Comparison of ENCODE assay signal across 18 mouse cellular contexts in the genomic region with DNA sequence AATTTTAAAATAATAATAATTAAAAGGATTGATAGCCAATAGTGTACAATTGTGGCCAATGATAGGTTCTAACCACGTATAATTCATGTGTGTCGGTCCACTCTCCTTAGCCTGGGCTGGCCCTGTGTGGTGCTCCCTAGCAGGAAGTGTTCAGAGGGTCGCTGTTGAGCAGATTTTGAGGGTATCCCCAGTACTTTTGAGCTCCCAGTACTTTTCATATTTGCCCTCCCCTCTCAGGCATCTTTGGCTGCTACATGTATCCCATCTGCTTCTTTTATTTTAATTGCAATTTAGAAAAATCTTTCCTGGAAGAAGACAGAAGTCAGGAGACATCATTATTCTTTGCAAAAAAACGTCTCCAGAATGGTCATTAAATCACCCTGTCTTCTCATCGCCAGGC.
DNase-seq lines count a peak whose midpoint lies in the region; ATAC-seq lines count a peak whose summit lies in the region.
"Had no signal": no experiment of that assay in that cellular context is flagged by ENCODE, and none has a peak within 500 bp of the region (broad histone marks: within the 10 kb centered on the region; RNA-seq: fewer than 3 reads in every experiment).

No protein-coding gene starts in this region.

- H3K4me2 ChIP-seq in forebrain, embryonic 14.5 days (ENCODE audit: low read length), result no peak overlapping the region
- no peak overlapping the region for H3K4me2 ChIP-seq in forebrain, embryonic 12.5 days
- no peak overlapping the region for H3K4me2 ChIP-seq in hindbrain, embryonic 16.5 days (ENCODE audit: low read length)
- no peak overlapping the region for H3K4me2 ChIP-seq in hindbrain, embryonic 12.5 days (replicated peaks)
- no peak overlapping the region for H3K4me2 ChIP-seq in neural tube, embryonic 11.5 days (ENCODE audit: low read depth)
- H3K4me2 ChIP-seq: embryonic facial prominence, embryonic 12.5 days; heart, embryonic 11.5 days; heart, embryonic 15.5 days had no signal

- no peak overlapping the region for H3K9ac ChIP-seq in forebrain, embryonic 14.5 days (ENCODE audit: low read length)
- no peak overlapping the region for H3K9ac ChIP-seq in forebrain, embryonic 12.5 days
- no peak overlapping the region for H3K9ac ChIP-seq in hindbrain, embryonic 16.5 days (ENCODE audit: low read depth, low read length)
- no peak overlapping the region for H3K9ac ChIP-seq in hindbrain, embryonic 12.5 days
- no peak overlapping the region for H3K9ac ChIP-seq in neural tube, embryonic 11.5 days (ENCODE audit: low read length)
- H3K9ac ChIP-seq: embryonic facial prominence, embryonic 12.5 days; heart, embryonic 15.5 days; hindbrain, embryonic 15.5 days had no signal

- no peaks in the 10 kb centered on the region for H3K4me1 ChIP-seq in forebrain, embryonic 14.5 days (ENCODE audit: control insufficient read depth, insufficient read depth, low read length)
- no peaks in the 10 kb centered on the region for H3K4me1 ChIP-seq in forebrain, embryonic 12.5 days
- no peaks in the 10 kb centered on the region for H3K4me1 ChIP-seq in hindbrain, embryonic 16.5 days (ENCODE audit: control insufficient read depth, insufficient read depth, low read depth, low read length)
- H3K4me1 ChIP-seq in hindbrain, embryonic 12.5 days, result peaks cover 1% of the 10 kb centered on the region; the same call in 1 of the 2 replicates
- no peaks in the 10 kb centered on the region for H3K4me1 ChIP-seq in neural tube, embryonic 11.5 days (ENCODE audit: control insufficient read depth, insufficient read depth, low read length)
- H3K4me1 ChIP-seq: embryonic facial prominence, embryonic 12.5 days; heart, embryonic 15.5 days; hindbrain, embryonic 15.5 days had no signal

- WGBS in forebrain, embryonic 14.5 days, result 65% methylated on average over 5 of the region's 5 CpGs
- 75% methylated on average over 5 of the region's 5 CpGs for WGBS in forebrain, embryonic 12.5 days
- WGBS in hindbrain, embryonic 16.5 days, result 66% methylated on average over 5 of the region's 5 CpGs
- 71% methylated on average over 5 of the region's 5 CpGs for WGBS in hindbrain, embryonic 12.5 days
- WGBS in neural tube, embryonic 11.5 days, result 72% methylated on average over 5 of the region's 5 CpGs

- peak; percentile 54; the same call in 1 of the 2 replicates for ATAC-seq in forebrain, embryonic 14.5 days
- ATAC-seq in forebrain, embryonic 12.5 days (ENCODE audit: low FRiP score), result no peak
- ATAC-seq in hindbrain, embryonic 16.5 days, result peak; percentile 61; the same call in 1 of the 2 replicates
- ATAC-seq in hindbrain, embryonic 12.5 days (ENCODE audit: low FRiP score), result no peak
- ATAC-seq in neural tube, embryonic 11.5 days (ENCODE audit: insufficient read depth, low FRiP score, low TSS enrichment), result no peak
- ATAC-seq in monocyte, adult 5-6 weeks (replicated peaks; ENCODE audit: insufficient number of reproducible peaks, low FRiP score, low TSS enrichment, poor library complexity, severe bottlenecking), result no peak

- H3K4me3 ChIP-seq in forebrain, embryonic 14.5 days (ENCODE audit: low read depth, low read length), result no peak overlapping the region
- H3K4me3 ChIP-seq in forebrain, embryonic 12.5 days (replicated peaks), result no peak overlapping the region
- no peak overlapping the region for H3K4me3 ChIP-seq in hindbrain, embryonic 16.5 days (ENCODE audit: low read length)
- no peak overlapping the region for H3K4me3 ChIP-seq in hindbrain, embryonic 12.5 days
- H3K4me3 ChIP-seq in neural tube, embryonic 11.5 days (ENCODE audit: low read depth, low read length), result no peak overlapping the region
- H3K4me3 ChIP-seq: embryonic facial prominence, embryonic 12.5 days; heart, adult 2 months; heart, embryonic 15.5 days had no signal

- H3K27ac ChIP-seq in forebrain, embryonic 14.5 days (ENCODE audit: low read depth, low read length), result peak overlapping the region; percentile 77; the same call in 1 of the 2 replicates
- no peak overlapping the region for H3K27ac ChIP-seq in forebrain, embryonic 12.5 days
- H3K27ac ChIP-seq in hindbrain, embryonic 16.5 days (ENCODE audit: low read depth, low read length), result no peak overlapping the region
- H3K27ac ChIP-seq in hindbrain, embryonic 12.5 days, result no peak overlapping the region
- H3K27ac ChIP-seq in neural tube, embryonic 11.5 days (ENCODE audit: low read depth, low read length), result 0 out of 2 replicates have a peak overlapping the region, but pooled peaks have one; percentile 14
- H3K27ac ChIP-seq: embryonic facial prominence, embryonic 12.5 days; heart, adult 2 months; heart, embryonic 15.5 days had no signal

- H3K27me3 ChIP-seq in forebrain, embryonic 14.5 days (replicated peaks; ENCODE audit: control insufficient read depth, insufficient read depth, low read length), result no peaks in the 10 kb centered on the region
- no peaks in the 10 kb centered on the region for H3K27me3 ChIP-seq in forebrain, embryonic 12.5 days
- H3K27me3 ChIP-seq in hindbrain, embryonic 16.5 days (replicated peaks; ENCODE audit: control insufficient read depth, insufficient read depth, low read length), result no peaks in the 10 kb centered on the region
- H3K27me3 ChIP-seq in hindbrain, embryonic 12.5 days, result no peaks in the 10 kb centered on the region
- no peaks in the 10 kb centered on the region for H3K27me3 ChIP-seq in neural tube, embryonic 11.5 days (ENCODE audit: control insufficient read depth, insufficient read depth, low read length)
- H3K27me3 ChIP-seq: embryonic facial prominence, embryonic 12.5 days; heart, embryonic 15.5 days; hindbrain, embryonic 15.5 days had no signal

- H3K36me3 ChIP-seq in forebrain, embryonic 14.5 days (ENCODE audit: control insufficient read depth, insufficient read depth, low read length), result no peaks in the 10 kb centered on the region
- no peaks in the 10 kb centered on the region for H3K36me3 ChIP-seq in forebrain, embryonic 12.5 days (replicated peaks)
- no peaks in the 10 kb centered on the region for H3K36me3 ChIP-seq in hindbrain, embryonic 16.5 days (ENCODE audit: control insufficient read depth, insufficient read depth, low read length)
- no peaks in the 10 kb centered on the region for H3K36me3 ChIP-seq in hindbrain, embryonic 12.5 days
- H3K36me3 ChIP-seq in neural tube, embryonic 11.5 days (ENCODE audit: control insufficient read depth, insufficient read depth, low read length), result no peaks in the 10 kb centered on the region
- H3K36me3 ChIP-seq: embryonic facial prominence, embryonic 12.5 days; heart, embryonic 15.5 days; hindbrain, embryonic 15.5 days had no signal

- H3K9me3 ChIP-seq in forebrain, embryonic 14.5 days (replicated peaks; ENCODE audit: control insufficient read depth, low read length), result no peaks in the 10 kb centered on the region
- H3K9me3 ChIP-seq in forebrain, embryonic 12.5 days, result no peaks in the 10 kb centered on the region
- H3K9me3 ChIP-seq in hindbrain, embryonic 16.5 days (ENCODE audit: control insufficient read depth, low read length), result no peaks in the 10 kb centered on the region
- no peaks in the 10 kb centered on the region for H3K9me3 ChIP-seq in hindbrain, embryonic 12.5 days (replicated peaks)
- no peaks in the 10 kb centered on the region for H3K9me3 ChIP-seq in neural tube, embryonic 11.5 days (ENCODE audit: control insufficient read depth, low read length)
- H3K9me3 ChIP-seq: embryonic facial prominence, embryonic 12.5 days; heart, embryonic 15.5 days; hindbrain, embryonic 15.5 days had no signal

- peak; percentile 57 for DNase-seq in forebrain, embryonic 14.5 days (ENCODE audit: low spot score)
- no peak for DNase-seq in neural tube, embryonic 11.5 days (ENCODE audit: low spot score)
- no peak for DNase-seq in neural tube, embryonic 10.5 days (ENCODE audit: extremely low spot score, low spot score)
- DNase-seq: adrenal gland, postnatal 10 days; cerebellum, adult 11 months; cerebellum, adult 8-10 months; cerebellum, postnatal 25 days; gastrocnemius, postnatal 14 days; heart, adult 2 months; heart, postnatal 14 days had no signal

Comparison
In these comparisons a context has a peak if more than half of its experiments do, and no peak if none do; other contexts are left out.
1. ATAC-seq: peak in forebrain, embryonic 14.5 days (single experiment) and hindbrain, embryonic 16.5 days (single experiment); none in forebrain, embryonic 12.5 days (single experiment), hindbrain, embryonic 12.5 days (single experiment), neural tube, embryonic 11.5 days (single experiment) and monocyte, adult 5-6 weeks (single experiment).
2. H3K27ac ChIP-seq: peak in forebrain, embryonic 14.5 days (single experiment) and neural tube, embryonic 11.5 days (single experiment); none in forebrain, embryonic 12.5 days (single experiment), hindbrain, embryonic 16.5 days (single experiment) and hindbrain, embryonic 12.5 days (single experiment).